Mouse (Mus musculus) inflammation-experienced regulatory T-cells, adult 6 months (primary cell): Measurements from ENCODE around the gene Tigit. TPM values are rescaled to one million over a fixed set of nuclear protein-coding genes. Genes with fewer than 3 reads are reported as not detected.

Experiments
- ATAC-seq: one replicate; pipeline ENCODE4 v1.8.0; 2017
- polyA plus RNA-seq, 3 experiments: library from polyadenylated mRNA; unstranded; fragments of 100-300 nt; shearing (Covaris generic); gene quantifications; one replicate each; pipeline ENCODE4 v1.2.1; 2017

Gene Tigit
- polyA plus RNA-seq, 3 experiments from 2014 or later, result 353 to 863 (median 573) TPM

- no peak for ATAC-seq
Measured at GRCm38 (mm10) chr16:43618286-43618685, 45.7 kb downstream of the Tigit start.

DNA sequence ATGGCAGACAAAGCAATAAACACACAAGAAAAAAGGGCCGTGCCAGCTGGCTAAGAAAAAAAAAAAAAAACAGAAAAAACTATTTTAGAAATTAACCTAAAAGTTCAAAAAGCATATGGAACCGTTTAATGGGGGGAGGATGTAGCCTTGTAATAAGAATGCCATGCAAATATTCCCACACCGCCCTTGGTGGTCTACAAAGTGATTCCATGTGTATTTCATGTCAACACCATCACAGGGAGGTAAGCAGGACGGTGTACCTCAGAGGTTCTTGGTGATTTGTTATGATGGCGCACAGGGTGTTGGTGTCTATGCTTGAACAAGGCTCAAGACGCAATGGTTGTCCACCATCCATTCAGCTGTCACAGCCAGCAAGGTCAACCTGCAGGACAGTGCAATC lies 46.6 kb downstream of the Tigit start:
- ATAC-seq, result no peak

- no peak for ATAC-seq
Measured at GRCm38 (mm10) chr16:43616348-43616747, 47.6 kb downstream of the Tigit start.

DNA sequence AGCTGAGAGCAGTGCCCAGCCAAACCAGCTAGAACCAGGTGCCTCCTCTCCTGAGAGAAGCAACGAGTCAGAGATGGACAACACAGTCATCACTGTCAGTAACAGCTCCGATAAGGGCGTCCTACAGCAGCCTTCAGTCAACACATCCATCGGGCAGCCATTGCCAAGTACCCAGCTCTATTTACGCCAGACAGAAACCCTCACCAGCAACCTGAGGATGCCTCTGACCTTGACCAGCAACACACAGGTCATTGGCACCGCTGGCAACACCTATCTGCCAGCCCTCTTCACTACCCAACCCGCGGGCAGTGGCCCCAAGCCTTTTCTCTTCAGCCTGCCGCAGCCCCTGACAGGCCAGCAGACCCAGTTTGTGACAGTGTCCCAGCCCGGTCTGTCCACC lies 53.6 kb downstream of the Tigit start:
- ATAC-seq, result no peak

- ATAC-seq, result no peak
Measured at GRCm38 (mm10) chr16:43608066-43608465, 55.9 kb downstream of the Tigit start.

GRCm38 (mm10) chr16:43607086-43607485 lies 56.9 kb downstream of the Tigit start:
- no peak for ATAC-seq

DNA sequence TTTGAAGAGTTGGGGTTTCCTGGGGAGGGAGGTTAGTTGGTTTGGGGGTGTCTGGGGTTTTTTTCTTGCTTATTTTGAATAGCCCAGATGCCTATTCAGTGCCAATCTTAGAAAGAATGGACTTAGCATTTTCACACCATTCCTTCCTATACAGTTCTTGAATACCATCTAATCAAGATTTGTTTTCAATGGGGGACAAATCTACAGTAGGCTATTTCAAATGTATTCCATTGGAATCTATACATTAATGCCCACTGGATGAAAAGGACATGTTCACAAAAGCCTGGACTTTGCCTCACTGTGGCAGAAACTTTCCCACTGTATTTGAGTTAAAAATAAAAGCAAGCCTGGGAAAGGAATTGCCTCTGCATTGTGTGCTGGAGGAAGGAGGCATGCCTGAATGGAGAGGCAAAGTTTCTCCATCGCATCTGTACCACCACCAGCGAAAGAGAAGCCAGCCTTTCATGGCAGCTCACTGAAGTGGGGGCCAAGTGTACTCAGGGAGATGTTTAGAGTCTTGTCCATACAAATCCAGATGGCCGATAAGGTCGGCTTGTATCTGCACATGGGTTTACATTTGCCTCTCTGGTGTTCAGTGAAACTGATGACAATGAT lies 59.4 kb downstream of the Tigit start:
- no peak for ATAC-seq

DNA sequence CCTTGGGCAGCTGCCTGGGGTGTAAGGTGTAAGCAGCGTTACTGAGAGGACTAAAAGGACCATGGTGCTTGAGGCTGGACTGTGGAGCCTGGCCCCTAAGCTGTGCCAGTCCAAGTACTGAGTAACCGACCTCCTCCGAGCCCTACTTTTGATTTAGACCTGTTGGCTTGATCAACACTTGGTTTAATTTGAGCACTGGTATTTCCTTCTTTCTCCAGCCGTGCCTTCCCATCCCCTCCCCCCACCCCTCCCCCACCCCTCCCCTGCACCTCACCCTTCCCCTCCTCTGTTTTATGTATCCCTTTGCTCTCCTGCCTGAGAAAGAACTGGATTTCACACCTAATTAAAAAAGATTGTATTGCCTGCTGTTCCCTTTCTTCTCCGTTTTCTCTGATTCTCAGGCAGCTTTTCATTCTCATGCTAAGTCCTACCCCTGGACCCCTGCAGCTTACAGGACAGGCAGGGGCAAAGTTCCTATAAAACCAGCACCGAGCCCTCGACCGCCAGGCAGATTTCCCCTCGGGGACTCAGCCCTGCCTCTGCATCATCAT lies 60.3 kb downstream of the Tigit start:
- ATAC-seq, result no peak

DNA sequence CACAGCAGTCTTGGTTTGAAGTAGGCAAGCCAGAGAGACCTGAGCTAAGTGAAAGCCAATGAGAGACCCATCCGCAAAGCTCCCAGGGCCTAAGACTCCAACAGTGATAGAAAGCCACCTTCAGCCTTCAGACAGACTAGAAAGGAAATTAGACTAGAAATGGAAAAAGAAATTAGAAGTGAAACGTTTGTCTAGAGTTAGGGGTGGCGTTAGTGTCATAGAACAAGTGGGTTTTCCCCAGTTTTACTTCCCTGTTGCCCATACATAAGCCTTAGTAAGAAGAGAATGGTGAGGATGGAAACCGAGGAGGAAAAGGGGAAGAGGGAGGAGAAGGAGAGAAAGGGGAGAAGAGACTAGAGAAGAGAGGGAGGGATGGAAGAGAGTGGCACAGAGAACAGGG lies 61.4 kb downstream of the Tigit start:
- ATAC-seq, result peak; percentile 53

DNA sequence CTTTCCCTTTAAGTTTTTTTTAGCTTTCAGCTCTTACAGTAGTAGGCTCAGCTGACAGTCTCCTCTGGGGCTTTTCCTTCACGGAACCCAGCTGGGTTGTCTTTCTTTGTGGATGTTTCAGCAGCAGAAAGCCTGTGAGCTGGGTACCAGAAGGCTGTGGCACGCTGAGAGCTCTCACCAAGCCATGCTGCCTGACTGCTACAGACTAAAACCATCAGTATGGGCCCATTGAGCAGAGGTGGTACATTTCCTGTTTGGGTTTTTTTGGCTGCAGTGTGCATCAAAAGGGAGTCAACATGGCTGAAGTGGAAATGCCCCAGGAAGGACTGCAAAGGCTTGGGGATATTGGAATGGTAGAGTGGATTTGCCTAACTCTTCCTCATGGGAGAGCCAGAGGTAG lies 64.2 kb downstream of the Tigit start:
- peak; percentile 53 for ATAC-seq

Other genes with a start within 250 kb of the Tigit start
- gene Drd3, start 89.9 kb upstream of the Tigit start, polyA plus RNA-seq, result not detected
- 10 to 100 TPM in 2 of 3 experiments, 1 to 10 TPM in 1; 7.2 to 24.6 (median 15.0) TPM for gene Ccdc191, start 225.7 kb upstream of the Tigit start, polyA plus RNA-seq